Mouse (Mus musculus) adipose tissue, adult 10 weeks (tissue): ENCODE results near the gene B3gat3. TPM values are rescaled to one million over a fixed set of nuclear protein-coding genes. Genes with fewer than 3 reads are reported as not detected.

Source experiments
- polyA plus RNA-seq: library from polyadenylated mRNA; stranded (reverse); fragments of 350-450 nt; fragmentation: Illumina TruSeq; extraction: RNeasy Lipid Tissue Mini Kit (QIAGEN cat#74804); gene quantifications from one replicate; pipeline ENCODE4 v1.2.3, GENCODE M21; 2014; ENCODE audit warnings: low read depth, low replicate concordance

B3gat3 gene
- polyA plus RNA-seq, 1 experiment from 2014 or later: 54.1 TPM

Other genes starting within 250 kb of the B3gat3 start
- 327 TPM for gene Slc3a2, start 197.0 kb upstream of the B3gat3 start, polyA plus RNA-seq
- gene Wdr74, start 184.5 kb upstream of the B3gat3 start, polyA plus RNA-seq: 31.3 TPM
- 12.2 TPM for gene 1700092M07Rik, start 179.7 kb upstream of the B3gat3 start, polyA plus RNA-seq
- 114 TPM for gene Stx5a, start 179.0 kb upstream of the B3gat3 start, polyA plus RNA-seq
- gene Nxf1, start 163.3 kb upstream of the B3gat3 start, polyA plus RNA-seq: 150 TPM
- gene Tmem223, start 149.4 kb upstream of the B3gat3 start, polyA plus RNA-seq: 77.8 TPM
- gene Tmem179b, start 145.9 kb upstream of the B3gat3 start, polyA plus RNA-seq: 54.7 TPM
- 12.1 TPM for gene Taf6l, start 134.0 kb upstream of the B3gat3 start, polyA plus RNA-seq
- 104 TPM for gene Polr2g, start 121.8 kb upstream of the B3gat3 start, polyA plus RNA-seq
- 3.0 TPM for gene Zbtb3, start 117.8 kb upstream of the B3gat3 start, polyA plus RNA-seq
- 29.3 TPM for gene Ttc9c, start 101.0 kb upstream of the B3gat3 start, polyA plus RNA-seq
- 84.2 TPM for gene Hnrnpul2, start 100.4 kb upstream of the B3gat3 start, polyA plus RNA-seq
- not detected for gene AC129217.1, start 90.6 kb upstream of the B3gat3 start, polyA plus RNA-seq
- 161 TPM for gene Bscl2, start 82.9 kb upstream of the B3gat3 start, polyA plus RNA-seq
- 0.31 TPM for gene Gng3, start 81.2 kb upstream of the B3gat3 start, polyA plus RNA-seq
- gene Lrrn4cl, start 69.6 kb upstream of the B3gat3 start, polyA plus RNA-seq: 12.1 TPM
- gene Ubxn1, start 48.9 kb upstream of the B3gat3 start, polyA plus RNA-seq: 150 TPM
- 57.7 TPM for gene Uqcc3, start 39.5 kb upstream of the B3gat3 start, polyA plus RNA-seq
- gene Lbhd1, start 36.6 kb upstream of the B3gat3 start, polyA plus RNA-seq: 2.4 TPM
- not detected for gene Gm49403, start 36.4 kb upstream of the B3gat3 start, polyA plus RNA-seq
- gene 1810009A15Rik, start 31.5 kb upstream of the B3gat3 start, polyA plus RNA-seq: 60.0 TPM
- not detected for gene Gm49416, start 31.4 kb upstream of the B3gat3 start, polyA plus RNA-seq
- 12.0 TPM for gene Ints5, start 27.4 kb upstream of the B3gat3 start, polyA plus RNA-seq
- gene Ganab, start 22.3 kb upstream of the B3gat3 start, polyA plus RNA-seq: 130 TPM
- 6.2 TPM for gene Rom1, start 9.0 kb downstream of the B3gat3 start, polyA plus RNA-seq
- gene Eml3, start 9.2 kb downstream of the B3gat3 start, polyA plus RNA-seq: 35.3 TPM
- gene Mta2, start 21.5 kb downstream of the B3gat3 start, polyA plus RNA-seq: 71.9 TPM
- gene Tut1, start 33.5 kb downstream of the B3gat3 start, polyA plus RNA-seq: 17.4 TPM
- gene Eef1g, start 46.7 kb downstream of the B3gat3 start, polyA plus RNA-seq: 409 TPM
- gene Ahnak, start 68.9 kb downstream of the B3gat3 start, polyA plus RNA-seq: 114 TPM
- not detected for gene Scgb1a1, start 167.6 kb downstream of the B3gat3 start, polyA plus RNA-seq
- 20.1 TPM for gene Asrgl1, start 215.3 kb downstream of the B3gat3 start, polyA plus RNA-seq